Mouse (Mus musculus) liver, adult (tissue): ENCODE results near the gene Gclm.

ENCODE experiments used
- GATA4 ChIP-seq: IDR thresholded peaks from 2 replicates; pipeline ENCODE4 v1.6.1; 2014; ENCODE audit warnings: mild to moderate bottlenecking, low read length; ENCODE audit not compliant: insufficient replicate concordance

Gclm gene

DNA sequence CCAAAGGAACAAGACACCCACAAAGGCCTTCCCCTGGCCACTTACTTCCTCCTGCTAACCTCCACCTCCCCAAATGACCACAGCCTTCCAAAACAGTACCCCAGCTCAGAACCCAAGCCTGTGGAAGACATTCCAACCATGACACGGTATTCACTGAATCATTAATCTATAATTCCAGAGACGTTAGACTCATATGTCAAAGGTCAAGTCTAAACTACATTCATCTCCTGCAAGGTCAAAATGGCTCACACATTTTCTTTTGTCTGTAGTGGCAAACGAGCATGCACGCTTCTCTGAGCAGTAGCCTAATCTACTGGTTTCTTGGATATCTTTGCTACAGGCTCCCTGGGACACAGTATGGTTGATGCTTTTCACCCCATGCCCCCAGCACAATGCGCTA is 34.9 kb upstream of the Gclm start:
- TF ChIP-seq GATA4 = no peak

DNA sequence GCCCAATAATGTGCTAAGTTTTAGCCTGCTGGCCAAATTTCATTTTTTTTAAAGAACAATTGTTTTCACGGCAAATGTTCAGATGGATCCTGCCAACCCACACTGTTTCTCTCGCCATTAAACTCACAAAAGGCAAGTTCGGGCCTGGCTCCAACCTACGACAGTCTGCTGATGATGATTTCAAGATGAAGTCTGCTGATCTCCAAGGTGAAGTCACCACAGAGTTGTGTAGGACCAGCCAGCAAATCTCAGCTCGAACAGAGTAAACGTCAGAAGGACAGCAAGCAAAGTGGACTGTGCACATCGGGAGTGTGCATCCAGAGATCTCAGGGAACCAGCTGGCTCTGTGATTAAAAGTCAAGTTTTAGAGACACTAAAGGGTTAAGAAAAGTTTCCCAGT is 34.5 kb upstream of the Gclm start:
- TF ChIP-seq GATA4 = no peak

DNA sequence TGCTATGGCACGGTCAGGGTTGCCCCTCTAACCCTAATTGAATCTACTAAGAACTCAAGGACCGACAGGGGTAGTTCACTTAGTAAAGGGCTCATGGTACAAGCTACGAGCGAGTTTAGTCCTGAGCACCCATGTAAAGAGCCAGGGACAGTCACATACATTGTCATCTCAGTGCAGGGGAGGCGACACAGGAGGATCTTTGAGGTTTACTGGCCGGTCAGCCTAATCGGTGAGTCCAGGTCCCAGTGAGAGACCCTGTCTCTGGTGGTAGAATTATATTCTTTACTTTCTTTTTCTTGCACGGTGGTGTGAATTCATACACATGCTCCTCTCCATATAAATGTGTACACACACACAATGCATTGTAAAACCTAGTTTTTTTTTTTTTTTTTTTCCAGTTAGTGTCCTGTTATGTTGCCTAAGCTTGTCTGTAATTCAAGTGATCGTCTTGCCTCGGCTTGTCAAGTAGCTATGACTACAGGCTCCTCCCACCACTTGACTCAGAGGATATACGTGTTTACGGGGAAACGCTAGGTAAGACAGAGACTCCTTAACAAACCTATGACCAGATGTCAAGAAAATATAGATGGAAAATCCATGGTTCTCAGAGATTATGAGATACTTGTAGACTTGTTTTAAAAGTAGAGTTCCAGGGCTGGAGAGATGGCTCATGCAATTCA is 33.8 kb upstream of the Gclm start:
- TF ChIP-seq GATA4 = no peak

DNA sequence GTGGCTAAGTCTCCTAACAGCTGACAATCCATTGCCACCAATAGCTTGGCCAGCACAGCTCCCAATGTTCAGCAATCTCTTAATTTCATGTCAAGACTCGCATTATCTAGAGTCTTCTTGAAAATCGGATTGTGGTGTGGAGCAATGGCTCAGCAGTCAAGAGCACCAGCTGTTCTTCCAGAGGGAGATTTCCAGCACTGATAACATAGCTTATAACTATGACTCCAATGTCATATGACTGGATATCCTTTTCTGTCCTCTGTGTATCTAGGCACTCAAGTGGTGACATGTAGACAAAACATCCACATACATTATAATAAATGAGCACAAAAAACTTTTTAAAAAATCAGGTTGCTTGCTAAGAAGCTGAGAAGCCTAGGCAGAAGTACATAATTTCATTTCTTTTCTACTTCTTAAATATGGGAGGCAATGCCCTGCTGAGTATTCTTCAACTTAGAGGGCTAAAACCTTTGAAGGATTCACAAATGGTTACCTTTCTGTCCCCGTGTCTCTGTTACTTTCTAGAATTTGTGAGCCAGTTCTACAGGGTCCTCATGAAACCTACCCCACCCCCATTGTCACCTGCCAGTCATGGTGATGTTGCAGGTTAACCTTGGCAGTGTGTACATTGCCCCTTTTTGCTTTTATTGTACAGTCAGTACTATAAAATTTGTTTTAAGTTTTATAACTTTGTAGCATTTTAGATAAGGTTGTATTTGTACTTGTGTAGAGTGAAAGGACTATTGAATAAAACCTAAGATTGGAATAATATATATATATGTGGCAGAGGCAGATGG is 23.9 kb upstream of the Gclm start:
- TF ChIP-seq GATA4 = no peak

DNA sequence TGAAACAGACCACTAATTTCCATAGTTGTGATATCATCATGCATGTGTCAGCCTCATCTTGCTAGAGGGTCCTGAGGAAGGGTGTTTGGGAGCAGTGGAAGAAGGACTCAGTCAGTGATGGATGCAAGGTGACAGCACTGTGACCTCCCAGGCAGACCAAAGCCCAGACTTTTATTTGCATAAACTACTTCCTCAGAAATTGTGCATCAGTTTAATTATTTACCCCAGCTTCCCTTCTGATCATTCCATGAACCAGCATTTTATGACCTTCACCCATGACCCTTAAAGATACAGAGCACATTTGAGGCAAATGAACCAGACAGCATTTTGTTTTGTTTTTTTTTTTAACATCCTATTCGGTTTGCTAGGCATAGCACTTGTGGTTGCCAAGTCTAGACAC is 9.6 kb upstream of the Gclm start:
- no peak for TF ChIP-seq GATA4

DNA sequence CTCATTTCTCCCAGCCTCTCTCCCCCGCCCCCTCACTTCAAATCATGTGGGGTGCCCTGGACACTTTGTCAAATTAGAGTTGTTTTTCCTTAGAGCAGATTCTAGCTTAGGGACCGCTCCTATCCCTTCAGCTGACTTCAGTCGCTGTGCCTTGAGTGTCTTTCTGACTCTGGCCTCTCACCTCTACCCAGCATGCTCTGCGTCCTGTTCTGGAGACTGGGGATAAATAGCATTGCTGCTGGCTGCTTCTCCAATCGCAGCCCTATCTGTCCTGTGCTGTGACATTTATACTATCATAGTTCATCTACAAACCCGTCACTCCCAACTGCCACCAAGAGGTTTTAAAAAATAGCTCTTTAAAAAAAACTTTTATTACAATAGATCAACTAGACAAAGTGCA is 2.5 kb upstream of the Gclm start:
- no peak for TF ChIP-seq GATA4

DNA sequence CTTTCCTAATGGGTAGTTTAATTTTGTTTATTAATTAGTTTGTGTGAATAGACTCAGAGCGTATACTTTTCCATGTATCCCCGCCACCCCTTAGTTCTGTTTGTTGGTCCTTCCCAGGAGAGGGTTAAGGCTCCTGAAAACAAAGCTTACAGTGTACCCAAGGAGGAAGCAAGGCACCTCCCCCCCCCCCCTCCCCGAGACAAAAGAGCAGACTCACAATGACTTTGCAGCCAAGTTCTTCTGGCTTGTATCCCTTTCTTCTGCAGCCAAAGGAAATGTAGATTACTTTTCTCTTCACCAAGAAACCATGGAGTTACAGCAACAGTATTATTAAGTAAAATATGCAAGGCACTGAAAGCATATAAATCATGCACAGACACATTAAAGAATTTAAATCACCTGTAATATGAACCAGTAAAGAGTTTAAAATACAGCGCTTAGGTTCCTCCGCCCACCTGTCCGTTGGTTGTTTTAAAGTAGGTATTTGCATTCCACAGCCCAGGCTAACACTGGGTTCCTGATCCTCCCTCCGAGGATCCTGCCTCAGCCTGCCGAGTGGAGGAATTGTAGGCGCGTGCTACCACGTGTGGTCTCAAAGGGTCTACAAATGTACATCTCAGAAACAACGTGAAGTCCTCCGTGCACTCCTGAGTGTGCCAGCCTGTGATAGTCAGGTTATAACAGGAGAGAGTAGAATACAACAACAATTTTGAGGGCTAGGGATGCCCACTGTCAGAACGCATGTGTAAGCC is 1.8 kb upstream of the Gclm start:
- no peak for TF ChIP-seq GATA4

DNA sequence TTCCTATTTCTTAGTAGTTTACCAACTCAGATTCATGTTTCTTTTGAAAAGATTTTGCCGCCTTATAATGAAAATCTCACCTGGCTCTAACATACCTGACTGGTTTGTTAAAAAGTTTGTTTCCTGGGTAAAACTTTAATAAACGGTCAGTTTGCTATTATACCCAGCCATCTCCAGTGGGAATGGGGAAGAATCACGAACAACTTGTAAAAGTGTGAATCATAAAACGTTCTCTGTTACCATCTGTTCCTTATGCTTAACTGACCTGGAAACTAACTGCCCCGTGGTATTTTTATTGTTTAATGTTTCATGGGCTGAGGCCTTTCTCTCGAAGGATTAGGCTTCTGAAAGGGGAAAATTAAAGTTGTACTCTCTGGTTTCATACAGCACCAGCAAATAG is 598 bp upstream of the Gclm start:
- TF ChIP-seq GATA4 = no peak

DNA sequence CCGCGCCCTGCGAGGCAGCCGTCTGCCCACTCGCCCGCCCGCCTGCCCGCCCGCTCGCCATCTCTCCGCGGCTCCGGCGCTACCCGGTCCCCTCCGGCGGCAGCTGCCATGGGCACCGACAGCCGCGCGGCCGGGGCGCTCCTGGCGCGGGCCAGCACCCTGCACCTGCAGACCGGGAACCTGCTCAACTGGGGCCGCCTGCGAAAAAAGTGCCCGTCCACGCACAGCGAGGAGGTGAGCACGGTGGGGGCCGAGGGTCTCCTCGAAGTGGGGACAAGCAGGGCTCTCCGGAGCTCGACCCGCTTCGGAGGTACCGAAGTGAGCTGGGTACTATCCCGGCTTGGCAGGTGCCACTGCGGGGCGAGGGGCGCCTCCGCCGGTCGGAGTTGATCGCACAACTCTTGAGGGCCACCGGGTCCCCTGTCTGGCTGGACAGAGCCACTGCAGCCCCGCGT is 548 bp downstream of the Gclm start:
- no peak for TF ChIP-seq GATA4

DNA sequence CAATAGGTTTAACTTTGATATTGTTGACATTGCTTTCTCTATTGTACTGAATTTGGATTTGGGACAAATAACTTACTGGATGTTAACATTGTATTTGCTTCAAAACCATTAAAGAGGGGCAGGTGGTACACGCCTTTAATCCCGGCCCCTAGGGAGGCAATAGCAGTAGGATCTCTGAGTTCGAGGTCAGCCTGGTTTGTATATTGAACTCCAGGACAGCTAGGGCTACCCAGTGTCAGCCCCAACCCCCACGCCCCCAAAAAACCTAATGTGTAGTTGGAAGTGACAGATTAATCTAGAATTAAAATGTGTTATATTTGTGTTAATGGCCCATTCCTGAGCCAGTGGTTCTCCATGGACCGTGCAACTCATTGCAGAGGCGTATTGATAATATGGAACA is 1.0 kb downstream of the Gclm start:
- TF ChIP-seq GATA4 = no peak

DNA sequence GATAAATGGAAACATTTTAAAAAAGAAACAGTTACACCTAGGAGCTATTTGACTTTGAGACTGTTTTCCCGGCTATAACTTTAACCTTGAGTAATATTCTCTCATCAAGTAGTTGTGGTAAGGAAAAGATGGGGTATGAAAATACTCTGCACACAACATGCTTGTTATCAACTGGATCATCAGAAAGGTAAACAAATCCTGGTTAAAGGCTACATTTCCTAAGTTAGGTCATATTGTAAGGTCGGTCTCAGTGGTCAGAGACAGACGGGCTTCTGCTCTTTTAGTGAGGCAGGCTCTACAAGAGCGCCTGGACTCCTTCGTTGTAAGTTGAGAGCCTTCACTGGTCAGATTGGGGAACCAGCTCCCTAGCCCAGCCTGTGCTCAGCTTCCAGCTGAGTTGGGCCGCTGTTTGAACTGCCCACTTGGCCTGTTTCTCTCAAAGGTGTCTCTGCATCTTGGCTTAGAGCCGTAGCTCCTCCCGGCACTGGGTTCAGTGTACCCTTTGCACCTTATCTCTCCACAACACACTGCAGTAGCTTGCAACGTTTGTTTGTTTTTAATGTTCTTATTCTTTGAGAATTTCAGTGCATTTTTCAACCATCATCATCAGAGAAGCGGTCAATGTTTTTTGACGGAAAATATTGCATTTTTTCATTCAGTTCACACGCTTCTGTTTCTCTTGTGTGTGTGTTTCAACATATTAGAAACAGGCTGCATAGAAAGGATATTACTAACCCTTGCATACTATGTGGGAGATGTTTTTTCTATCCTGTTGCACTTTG is 1.8 kb downstream of the Gclm start:
- peak; percentile 98 for TF ChIP-seq GATA4

DNA sequence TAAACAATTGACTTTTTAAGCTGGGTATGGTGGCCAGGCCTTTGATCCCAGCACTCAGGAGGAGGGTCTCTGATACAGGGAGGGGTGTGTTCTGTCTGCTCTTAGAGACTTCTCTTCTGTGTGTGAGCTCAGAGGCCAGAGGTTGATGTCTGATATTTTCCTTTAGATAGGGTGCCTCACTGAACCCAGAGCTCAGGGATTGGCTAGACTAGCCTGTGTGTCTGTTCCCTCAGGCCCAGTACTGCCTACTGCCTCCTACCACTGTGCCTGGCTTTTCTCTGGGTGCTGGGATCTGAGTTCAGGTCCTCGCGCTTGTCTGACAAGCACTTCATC is 2.4 kb downstream of the Gclm start:
- no peak for TF ChIP-seq GATA4

DNA sequence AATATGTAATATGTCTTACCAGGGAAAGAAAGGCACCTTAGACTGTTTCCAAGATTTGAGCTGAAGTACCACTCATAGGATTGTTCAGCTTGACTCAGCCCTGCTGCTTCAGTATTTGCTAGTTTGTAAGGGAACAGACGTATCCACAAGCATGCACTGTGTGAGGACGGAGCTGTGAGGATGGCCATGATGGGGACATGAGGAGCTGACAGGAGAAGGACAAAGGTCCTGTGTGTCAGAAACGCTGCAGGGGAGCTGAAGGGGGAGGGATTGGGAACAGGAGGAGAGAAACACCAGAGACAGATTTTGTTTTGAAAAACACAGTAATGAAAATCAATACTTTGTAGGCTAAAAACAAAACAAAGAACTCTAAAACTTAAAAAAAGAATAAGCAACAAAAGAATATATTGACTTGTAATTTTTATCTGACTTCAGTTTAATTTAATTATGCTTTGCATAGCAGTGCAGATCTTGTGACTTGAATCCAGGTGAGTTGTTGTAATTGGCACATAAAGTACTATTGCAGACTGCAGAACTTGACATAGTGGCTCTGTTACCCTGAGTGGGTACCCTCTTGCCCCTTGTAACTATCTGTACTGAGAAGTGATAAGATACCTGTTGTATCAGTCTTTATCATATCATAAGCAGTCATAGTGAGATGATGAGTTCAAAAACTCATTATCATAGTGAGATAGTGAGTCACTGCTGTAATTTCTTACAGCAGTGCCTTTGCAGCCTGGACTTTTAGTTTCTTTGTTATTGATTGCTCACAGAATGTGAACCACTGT is 7.3 kb downstream of the Gclm start:
- no peak for TF ChIP-seq GATA4

DNA sequence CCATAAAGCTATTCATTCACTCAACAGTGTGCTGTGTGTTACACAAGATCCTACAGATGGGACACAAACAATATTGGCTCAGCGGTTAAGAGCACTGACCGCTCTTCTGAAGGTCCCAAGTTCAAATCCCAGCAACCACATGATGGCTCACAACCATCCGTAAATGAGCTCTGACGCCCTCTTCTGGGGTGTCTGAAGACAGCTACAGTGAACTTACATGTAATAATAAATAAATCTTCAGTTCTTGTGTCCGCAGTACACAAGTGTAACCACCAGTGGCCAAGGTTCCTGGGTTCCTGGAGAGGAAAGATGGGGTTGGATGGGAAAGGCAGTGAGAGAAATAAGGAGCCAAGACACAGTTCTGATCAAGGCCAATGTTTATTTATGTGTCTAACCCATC is 24.6 kb downstream of the Gclm start:
- TF ChIP-seq GATA4 = no peak

DNA sequence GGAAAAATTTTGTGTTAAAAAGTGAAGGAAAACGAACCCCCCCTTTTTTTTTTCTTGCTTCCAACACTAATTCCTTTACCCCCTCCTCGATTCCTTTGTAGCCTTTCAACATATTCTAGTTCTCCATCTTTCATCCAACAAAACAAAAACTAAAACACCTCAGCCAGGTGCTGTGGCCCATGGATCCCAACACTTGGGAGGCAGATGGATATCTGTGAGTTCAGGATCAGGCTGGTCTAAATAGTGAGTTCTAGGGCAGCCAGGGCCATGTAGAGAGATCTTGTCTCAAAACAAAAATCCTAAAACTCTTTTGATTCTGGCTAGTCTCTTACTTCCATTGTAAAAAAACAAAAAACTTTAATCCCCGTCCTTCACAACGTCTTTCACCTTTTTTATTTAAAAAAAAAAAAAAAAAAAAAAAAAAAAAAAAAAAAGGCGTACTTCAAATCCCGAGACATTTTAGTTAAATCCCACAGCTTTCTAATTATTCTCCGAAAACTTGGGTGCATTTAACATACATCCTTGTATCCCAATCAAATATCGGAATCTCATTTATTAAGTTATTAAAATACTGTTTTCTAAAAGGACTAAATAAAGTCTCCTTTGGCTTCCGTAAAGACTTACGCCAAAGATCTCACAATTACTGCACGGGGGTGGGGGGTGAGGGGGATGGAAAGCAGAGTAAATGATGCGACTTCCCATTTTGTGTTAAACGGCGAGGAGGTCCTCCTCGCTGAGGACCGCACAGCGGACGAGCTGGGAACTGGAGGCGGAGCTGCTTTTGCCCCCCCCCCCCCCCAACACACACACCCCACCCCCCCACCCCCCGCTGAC is 28.3 kb downstream of the Gclm start:
- TF ChIP-seq GATA4 = no peak
